Mouse (Mus musculus): ENCODE data around the gene Cnih4. TPM values are rescaled to one million over a fixed set of nuclear protein-coding genes. Genes with fewer than 3 reads are reported as not detected.

Cnih4 gene
- polyA plus RNA-seq, 1 experiment: 56.8 TPM

DNA sequence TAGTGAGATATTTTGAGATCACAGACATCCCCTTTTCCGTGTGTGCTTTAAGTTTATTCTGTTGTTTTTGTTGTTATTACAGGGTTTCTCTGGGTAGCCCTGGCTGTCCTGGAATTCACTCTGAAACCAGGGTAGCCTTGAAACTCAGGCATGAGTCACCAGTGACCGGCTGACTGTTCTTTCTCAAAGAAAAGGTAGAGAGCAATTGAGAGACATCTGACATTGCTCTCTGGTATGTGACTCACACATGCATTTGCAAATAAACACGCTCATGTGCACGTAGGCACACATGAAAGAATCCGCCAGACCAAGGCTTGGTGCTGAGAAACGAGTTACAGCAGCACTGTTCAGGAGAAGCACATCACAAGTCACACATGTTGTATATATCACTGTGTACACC is 12.6 kb upstream of the Cnih4 start:
- H3K27me3 ChIP-seq (ENCODE audit: control insufficient read depth, insufficient read depth, insufficient read length): no peaks in the 10 kb centered on the region
- peak overlapping the region; percentile 37 for H3K4me2 ChIP-seq (ENCODE audit: low read depth)
- no peak overlapping the region for H3K4me3 ChIP-seq
- H3K79me2 ChIP-seq (ENCODE audit: control insufficient read depth, insufficient read depth): no peaks in the 10 kb centered on the region
- H3K36me3 ChIP-seq (ENCODE audit: control insufficient read depth, insufficient read depth): peaks cover 62% of the 10 kb centered on the region
- no peak overlapping the region for H3ac ChIP-seq (ENCODE audit: control insufficient read depth, insufficient read length)
- TF ChIP-seq MYOG (IDR thresholded peaks at IDR 0.05; ENCODE audit: control insufficient read depth in 1 of 3, insufficient read depth in 1 of 3, insufficient read length in 2 of 3, low read depth in 2 of 3) (no peak), SRF (IDR thresholded peaks at IDR 0.05; ENCODE audit: control insufficient read depth, insufficient read length, low read depth) (no peak), E2F4 (IDR thresholded peaks at IDR 0.05; ENCODE audit: insufficient read depth) (no peak), POLR2AphosphoS2 (IDR thresholded peaks at IDR 0.05; ENCODE audit: insufficient read length, low read depth) (no peak), CEBPB (IDR thresholded peaks at IDR 0.05; ENCODE audit: insufficient read depth, poor library complexity, severe bottlenecking) (no peak)

DNA sequence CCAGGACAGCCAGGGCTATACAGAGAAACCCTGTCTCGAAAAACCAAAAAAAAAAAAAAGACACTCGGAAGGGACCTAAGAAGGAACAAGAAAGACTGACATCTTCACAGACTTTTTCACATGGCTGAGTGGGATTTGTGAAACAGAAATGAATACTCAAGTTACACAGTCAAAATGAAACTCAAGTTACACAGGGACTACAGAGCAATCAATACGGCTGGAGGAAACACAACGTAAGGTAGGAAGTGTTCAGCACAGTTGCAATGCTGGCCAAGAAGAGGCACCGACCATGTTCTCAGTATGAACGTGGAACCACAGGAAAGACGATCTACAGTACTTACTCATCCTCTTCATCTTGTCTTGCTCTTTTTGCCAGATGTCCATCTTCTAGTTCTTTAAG is 5.8 kb upstream of the Cnih4 start:
- Histone ChIP-seq H3K27me3 (ENCODE audit: control insufficient read depth, insufficient read depth, insufficient read length) (no peaks in the 10 kb centered on the region), H3ac (ENCODE audit: control insufficient read depth, insufficient read length) (no peak overlapping the region), H3K4me3 (no peak overlapping the region), H3K36me3 (ENCODE audit: control insufficient read depth, insufficient read depth) (peaks cover 46% of the 10 kb centered on the region), H3K4me2 (ENCODE audit: low read depth) (no peak overlapping the region), H3K79me2 (ENCODE audit: control insufficient read depth, insufficient read depth) (peaks cover 16% of the 10 kb centered on the region)
- TF ChIP-seq POLR2AphosphoS2 (IDR thresholded peaks at IDR 0.05; ENCODE audit: insufficient read length, low read depth): no peak
- no peak for TF ChIP-seq POLR2A (IDR thresholded peaks at IDR 0.05; ENCODE audit: insufficient read length, low read depth)
- no peak for TF ChIP-seq MYOG (IDR thresholded peaks at IDR 0.05; ENCODE audit: control insufficient read depth in 1 of 3, insufficient read depth in 1 of 3, insufficient read length in 2 of 3, low read depth in 2 of 3)
- TF ChIP-seq TCF3 (IDR thresholded peaks at IDR 0.05; ENCODE audit: insufficient read length, low read depth): no peak
- no peak for TF ChIP-seq CEBPB (IDR thresholded peaks at IDR 0.05; ENCODE audit: insufficient read depth, poor library complexity, severe bottlenecking)

DNA sequence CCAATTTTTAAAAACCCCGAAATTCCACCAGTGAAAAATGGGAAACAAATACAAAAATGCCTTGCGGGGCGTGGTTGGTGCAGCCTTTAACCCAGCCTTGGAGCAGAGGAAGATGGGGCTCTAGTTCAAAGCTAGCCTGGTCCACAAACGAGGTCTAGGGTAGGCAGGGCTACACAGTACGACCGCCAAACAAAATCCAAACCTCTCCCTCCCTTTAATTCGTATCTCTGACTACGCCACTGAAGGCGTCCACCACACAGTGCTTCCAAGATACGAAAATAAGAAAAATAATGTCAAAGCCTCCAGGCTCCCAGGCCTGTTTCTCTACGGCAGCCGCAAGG is 914 bp upstream of the Cnih4 start:
- peak overlapping the region; percentile 29 for H3ac ChIP-seq (ENCODE audit: control insufficient read depth, insufficient read length)
- TF ChIP-seq TCF3 (IDR thresholded peaks at IDR 0.05; ENCODE audit: insufficient read length, low read depth): no peak
- TF ChIP-seq CEBPB (IDR thresholded peaks at IDR 0.05; ENCODE audit: insufficient read depth, poor library complexity, severe bottlenecking): no peak
- TF ChIP-seq MYOD1 (IDR thresholded peaks at IDR 0.05; ENCODE audit: control insufficient read depth in 1 of 3, insufficient read length in 2 of 3, low read depth in 2 of 3): no peak
- TF ChIP-seq E2F4 (IDR thresholded peaks at IDR 0.05; ENCODE audit: insufficient read depth): no peak
- TF ChIP-seq USF1 (IDR thresholded peaks at IDR 0.05; ENCODE audit: low read depth): no peak
- TF ChIP-seq MYOG (IDR thresholded peaks at IDR 0.05; ENCODE audit: control insufficient read depth in 1 of 3, insufficient read depth in 1 of 3, insufficient read length in 2 of 3, low read depth in 2 of 3): no peak
- TF ChIP-seq TCF12 (IDR thresholded peaks at IDR 0.05; ENCODE audit: insufficient read depth, poor library complexity, severe bottlenecking): no peak
- TF ChIP-seq SRF (IDR thresholded peaks at IDR 0.05; ENCODE audit: control insufficient read depth, insufficient read length, low read depth): no peak
- no peak for TF ChIP-seq REST (IDR thresholded peaks at IDR 0.05; ENCODE audit: insufficient read depth, insufficient read length)
- TF ChIP-seq POLR2AphosphoS2 (IDR thresholded peaks at IDR 0.05; ENCODE audit: insufficient read length, low read depth): no peak
- no peak for TF ChIP-seq POLR2A (IDR thresholded peaks at IDR 0.05; ENCODE audit: insufficient read length, low read depth)
- no peak for TF ChIP-seq MAX (IDR thresholded peaks at IDR 0.05; ENCODE audit: low read depth)
- H3K4me3 ChIP-seq: peak overlapping the region; percentile 78
- H3K79me2 ChIP-seq (ENCODE audit: control insufficient read depth, insufficient read depth): peaks cover 34% of the 10 kb centered on the region
- no peaks in the 10 kb centered on the region for H3K27me3 ChIP-seq (ENCODE audit: control insufficient read depth, insufficient read depth, insufficient read length)
- H3K4me2 ChIP-seq (ENCODE audit: low read depth): peak overlapping the region; percentile 95
- peaks cover 21% of the 10 kb centered on the region for H3K36me3 ChIP-seq (ENCODE audit: control insufficient read depth, insufficient read depth)

DNA sequence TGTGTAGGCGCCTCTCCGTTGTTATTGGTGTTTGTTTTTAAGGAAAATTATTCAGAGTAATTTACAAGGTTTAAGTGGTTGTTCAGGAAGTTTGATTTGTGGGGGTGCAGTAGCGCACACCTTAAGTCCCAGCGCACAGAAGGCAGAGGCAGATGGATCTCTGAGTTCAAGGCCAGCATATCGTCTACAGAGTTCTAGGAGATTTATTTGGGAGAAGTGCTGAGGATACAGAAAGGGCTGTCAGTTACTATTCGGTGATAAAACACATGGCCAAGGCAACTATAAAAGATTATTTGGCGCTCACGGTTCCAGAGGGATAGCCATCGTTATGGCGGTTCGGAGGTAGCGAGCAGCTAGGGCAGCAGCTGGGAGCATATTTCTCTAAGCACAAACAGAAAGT is 473 bp downstream of the Cnih4 start:
- no peak for TF ChIP-seq REST (IDR thresholded peaks at IDR 0.05; ENCODE audit: insufficient read depth, insufficient read length)
- Histone ChIP-seq H3K4me2 (ENCODE audit: low read depth) (peak overlapping the region; percentile 95), H3ac (ENCODE audit: control insufficient read depth, insufficient read length) (peak overlapping the region; percentile 29), H3K79me2 (ENCODE audit: control insufficient read depth, insufficient read depth) (peaks cover 34% of the 10 kb centered on the region), H3K27me3 (ENCODE audit: control insufficient read depth, insufficient read depth, insufficient read length) (no peaks in the 10 kb centered on the region), H3K36me3 (ENCODE audit: control insufficient read depth, insufficient read depth) (peaks cover 14% of the 10 kb centered on the region), H3K4me3 (peak overlapping the region; percentile 78)

DNA sequence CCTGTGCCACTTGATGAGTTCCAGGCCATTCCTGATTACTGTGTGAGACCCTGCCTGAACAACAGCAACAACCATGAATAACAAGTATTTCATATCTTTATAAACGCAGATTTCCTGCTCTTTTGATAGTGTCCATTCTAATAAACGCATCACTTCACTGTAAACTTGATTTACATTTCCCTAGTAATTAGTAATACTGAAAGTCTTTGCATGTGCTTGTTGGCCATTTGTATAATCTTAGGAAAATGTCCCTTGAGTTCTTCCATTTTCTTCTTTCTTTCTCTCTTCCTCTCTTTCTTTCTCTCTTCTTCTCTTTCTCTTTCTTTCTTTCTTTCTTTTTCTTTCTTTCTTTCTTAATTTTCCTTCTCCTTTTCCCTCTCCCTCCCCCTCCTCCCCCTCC is 1.7 kb downstream of the Cnih4 start:
- Histone ChIP-seq H3K79me2 (ENCODE audit: control insufficient read depth, insufficient read depth) (peaks cover 35% of the 10 kb centered on the region), H3ac (ENCODE audit: control insufficient read depth, insufficient read length) (no peak overlapping the region)
- TF ChIP-seq USF1 (IDR thresholded peaks at IDR 0.05; ENCODE audit: low read depth): no peak
- no peak for TF ChIP-seq MAX (IDR thresholded peaks at IDR 0.05; ENCODE audit: low read depth)
- no peak for TF ChIP-seq TCF12 (IDR thresholded peaks at IDR 0.05; ENCODE audit: insufficient read depth, poor library complexity, severe bottlenecking)
- no peak for TF ChIP-seq MYOD1 (IDR thresholded peaks at IDR 0.05; ENCODE audit: control insufficient read depth in 1 of 3, insufficient read length in 2 of 3, low read depth in 2 of 3)
- TF ChIP-seq POLR2A (IDR thresholded peaks at IDR 0.05; ENCODE audit: insufficient read length, low read depth): no peak
- no peak for TF ChIP-seq REST (IDR thresholded peaks at IDR 0.05; ENCODE audit: insufficient read depth, insufficient read length)
- no peak for TF ChIP-seq MYOG (IDR thresholded peaks at IDR 0.05; ENCODE audit: control insufficient read depth in 1 of 3, insufficient read depth in 1 of 3, insufficient read length in 2 of 3, low read depth in 2 of 3)
- no peak for TF ChIP-seq POLR2AphosphoS2 (IDR thresholded peaks at IDR 0.05; ENCODE audit: insufficient read length, low read depth)
- no peak for TF ChIP-seq E2F4 (IDR thresholded peaks at IDR 0.05; ENCODE audit: insufficient read depth)
- no peak for TF ChIP-seq CEBPB (IDR thresholded peaks at IDR 0.05; ENCODE audit: insufficient read depth, poor library complexity, severe bottlenecking)

More for the DNA sequence above, 1.7 kb downstream of the Cnih4 start:
- Histone ChIP-seq H3K4me2 (ENCODE audit: low read depth) (peak overlapping the region; percentile 95), H3K27me3 (ENCODE audit: control insufficient read depth, insufficient read depth, insufficient read length) (no peaks in the 10 kb centered on the region), H3K36me3 (ENCODE audit: control insufficient read depth, insufficient read depth) (peaks cover 3% of the 10 kb centered on the region), H3K4me3 (no peak overlapping the region)

Data from myocyte (in vitro differentiated cells).